Mouse (Mus musculus): Measurements from ENCODE around the gene Psph. TPM values are rescaled to one million over a fixed set of nuclear protein-coding genes. Genes with fewer than 3 reads are reported as not detected.
"Not testable (repeated sequence)": the region's sequence is repeated elsewhere in the genome, so short reads cannot be mapped to it uniquely, and the experiment has no call there.

Gene Psph
- 47.9 and 48.0 TPM in 2 replicates for polyA plus RNA-seq (2015; fragmentation: Nextera tagmentation; extraction: Ambion mirVana)

DNA sequence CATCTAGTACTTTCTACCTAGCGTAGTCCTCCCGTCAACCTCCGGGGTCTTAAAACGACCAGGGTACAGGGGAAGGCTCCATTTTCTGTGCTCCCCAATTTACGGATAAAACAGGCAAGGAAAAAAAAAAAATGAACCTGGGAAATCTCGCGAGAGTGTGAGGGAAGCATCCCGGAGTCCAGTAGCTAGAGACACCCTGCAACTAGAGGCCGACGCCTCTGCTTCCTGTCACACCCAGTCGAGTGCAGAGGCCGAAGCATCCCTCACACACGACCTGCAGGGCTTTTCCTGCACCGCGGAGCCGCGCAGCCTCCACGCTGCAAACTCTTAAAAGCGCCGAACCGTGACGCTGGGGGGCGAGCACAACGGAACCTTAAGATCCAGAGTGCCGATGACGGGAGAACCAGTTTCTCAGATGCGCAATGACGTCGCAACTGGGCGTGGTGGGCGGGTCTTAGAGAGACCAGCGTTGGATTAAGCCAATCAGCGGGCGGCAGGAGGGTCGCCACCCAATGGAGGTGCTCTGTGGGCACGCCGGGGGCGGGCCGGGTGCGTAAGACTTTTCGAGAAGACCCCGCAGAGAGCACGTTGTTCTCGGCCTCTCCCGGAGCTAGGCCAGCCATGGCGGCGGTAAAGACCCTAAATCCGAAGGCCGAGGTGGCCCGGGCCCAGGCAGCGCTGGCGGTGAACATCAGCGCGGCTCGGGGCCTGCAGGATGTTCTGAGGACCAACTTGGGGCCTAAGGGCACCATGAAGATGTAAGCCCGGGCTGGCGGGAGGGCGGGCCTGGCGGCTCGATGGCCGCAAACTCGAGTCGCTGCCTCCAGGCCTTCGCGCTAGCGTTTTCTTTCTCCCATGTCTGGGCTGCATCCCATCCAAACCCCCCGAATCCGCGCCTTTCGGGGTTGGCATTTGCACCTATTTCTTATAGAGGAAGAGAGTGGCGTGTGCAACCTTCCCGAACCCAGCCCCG lies at the start of gene Psph:
TSS of gene Psph (minus strand) at position 632 of the 973 bp plus-strand sequence.
- Histone ChIP-seq H3K27ac (replicated peaks) (peak within 1 kb of the TSS; percentile 99), H3K9ac (replicated peaks) (peak within 1 kb of the TSS; percentile 94), H3K9me3 (no peaks in the 10 kb centered on the region), H3K27me3 (no peaks in the 10 kb centered on the region), H3K4me3 (peak within 1 kb of the TSS; percentile 92), H3K4me1 (peaks cover 15% of the 10 kb centered on the region), H3K36me3 (peaks cover 33% of the 10 kb centered on the region), H3K4me2 (replicated peaks) (peak within 1 kb of the TSS; percentile 58)
- WGBS: under 1% methylated on average over 73 of the region's 73 CpGs
- peak; percentile 99 for ATAC-seq (replicated peaks)

GRCm38 (mm10) chr5:129790591-129790990 lies 3.3 kb upstream of the Psph start:
- H3K27ac ChIP-seq (replicated peaks); H3K4me3 ChIP-seq; H3K27me3 ChIP-seq; H3K9ac ChIP-seq (replicated peaks); H3K4me2 ChIP-seq (replicated peaks); ATAC-seq (replicated peaks); H3K9me3 ChIP-seq: not testable (repeated sequence)
- H3K36me3 ChIP-seq: peaks cover 57% of the 10 kb centered on the region
- H3K4me1 ChIP-seq: peaks cover 15% of the 10 kb centered on the region
- 92% methylated on average over 8 of the region's 8 CpGs for WGBS

- Histone ChIP-seq H3K9me3 (no peaks in the 10 kb centered on the region), H3K9ac (replicated peaks) (peak overlapping the region; percentile 94), H3K27me3 (no peaks in the 10 kb centered on the region), H3K4me2 (replicated peaks) (peak overlapping the region; percentile 49), H3K4me1 (peaks cover 15% of the 10 kb centered on the region), H3K27ac (replicated peaks) (peak overlapping the region; percentile 86; the same call in 1 of the 2 replicates), H3K36me3 (peaks cover 42% of the 10 kb centered on the region), H3K4me3 (peak overlapping the region; percentile 92)
- WGBS: 15% methylated on average over 11 of the region's 11 CpGs
- ATAC-seq (replicated peaks): no peak
Measured at GRCm38 (mm10) chr5:129787818-129788593, 757 bp upstream of the Psph start.

GRCm38 (mm10) chr5:129786161-129786560 lies 1.1 kb downstream of the Psph start:
- Histone ChIP-seq H3K4me1 (peaks cover 15% of the 10 kb centered on the region), H3K27me3 (no peaks in the 10 kb centered on the region), H3K9ac (replicated peaks) (peak overlapping the region; percentile 81), H3K36me3 (peaks cover 25% of the 10 kb centered on the region), H3K4me3 (peak overlapping the region; percentile 92), H3K4me2 (replicated peaks) (peak overlapping the region; percentile 58), H3K9me3 (no peaks in the 10 kb centered on the region), H3K27ac (replicated peaks) (peak overlapping the region; percentile 99)
- ATAC-seq (replicated peaks): no peak
- WGBS: 76% methylated on average over 6 of the region's 6 CpGs

DNA sequence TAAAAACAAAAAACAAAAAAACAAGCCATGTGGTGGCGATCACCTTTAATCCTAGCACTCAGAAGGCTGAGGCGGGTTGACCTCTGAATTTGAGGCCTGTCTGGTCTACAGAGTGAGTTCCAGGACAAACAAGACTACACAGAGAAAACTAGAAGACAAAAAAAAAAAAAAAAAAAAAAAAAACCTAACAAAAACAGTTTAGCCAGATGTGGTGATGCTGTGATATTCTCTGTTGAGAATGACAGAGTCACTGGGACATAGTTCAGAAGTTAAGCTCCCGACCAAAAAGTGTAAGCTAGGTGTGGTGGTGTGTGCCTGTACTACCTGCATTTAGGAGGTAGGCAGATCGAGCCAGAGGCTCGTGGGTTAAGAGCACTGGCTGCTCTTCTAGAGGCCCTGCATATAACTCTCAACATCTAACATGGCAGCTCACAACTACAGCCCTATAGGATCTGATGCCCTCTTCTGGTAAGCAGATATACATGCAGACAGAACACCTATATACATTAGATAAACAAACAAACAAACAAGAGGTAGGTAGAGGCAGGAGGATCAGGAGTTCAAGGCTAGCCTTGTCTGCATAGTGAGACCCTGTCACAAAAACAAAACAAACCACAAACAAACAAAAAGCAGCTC lies 1.9 kb downstream of the Psph start:
- Histone ChIP-seq H3K4me2 (replicated peaks) (no peak overlapping the region), H3K4me1 (peaks cover 15% of the 10 kb centered on the region), H3K36me3 (peaks cover 19% of the 10 kb centered on the region), H3K4me3 (no peak overlapping the region), H3K9me3 (no peaks in the 10 kb centered on the region), H3K27me3 (no peaks in the 10 kb centered on the region), H3K27ac (replicated peaks) (no peak overlapping the region), H3K9ac (replicated peaks) (no peak overlapping the region)
- 88% methylated on average over 5 of the region's 5 CpGs for WGBS
- ATAC-seq (replicated peaks): no peak

DNA sequence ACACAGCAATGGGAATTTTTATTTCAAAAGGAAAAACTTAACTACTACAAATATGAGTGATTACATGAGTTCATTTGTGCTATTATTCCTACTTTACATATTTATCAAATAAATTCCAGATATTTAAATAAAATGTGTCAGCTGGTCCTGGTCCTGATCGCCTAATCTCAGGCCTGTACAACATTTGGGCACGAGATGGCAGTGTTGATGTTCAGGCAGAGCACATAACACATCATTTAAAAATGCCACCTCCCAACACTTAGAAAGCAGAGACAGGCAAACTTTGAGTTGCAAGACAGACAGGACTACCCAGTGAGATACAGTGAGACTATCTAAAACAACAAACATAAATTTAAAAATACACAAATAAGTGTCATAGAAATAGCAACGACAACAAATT lies 5.0 kb downstream of the Psph start:
- H3K4me1 ChIP-seq: peaks cover 12% of the 10 kb centered on the region
- 52% methylated on average over 3 of the region's 3 CpGs for WGBS
- H3K4me2 ChIP-seq (replicated peaks): no peak overlapping the region
- ATAC-seq (replicated peaks): no peak
- no peaks in the 10 kb centered on the region for H3K9me3 ChIP-seq
- H3K9ac ChIP-seq (replicated peaks): no peak overlapping the region
- no peak overlapping the region for H3K4me3 ChIP-seq
- no peak overlapping the region for H3K27ac ChIP-seq (replicated peaks)
- H3K27me3 ChIP-seq: no peaks in the 10 kb centered on the region
- no peaks in the 10 kb centered on the region for H3K36me3 ChIP-seq

DNA sequence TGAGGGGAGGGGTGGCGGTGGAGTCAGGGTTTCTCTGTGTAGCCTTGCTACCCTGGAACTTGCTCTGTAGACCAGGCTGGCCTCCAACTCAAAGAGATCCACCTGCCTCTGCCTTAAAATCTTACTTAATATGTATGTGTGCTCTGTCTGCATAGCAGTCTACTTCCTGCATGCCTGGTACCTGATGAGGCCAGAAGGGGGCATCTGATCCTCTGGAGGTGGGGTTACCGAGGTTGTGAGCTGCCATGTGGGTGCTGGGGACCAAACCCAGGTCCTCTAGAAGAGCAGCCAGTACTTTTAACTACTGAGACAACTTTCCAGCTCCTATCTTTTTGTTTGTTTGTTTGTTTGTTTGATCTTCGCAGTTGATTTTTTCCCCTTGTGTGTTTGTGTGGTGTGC lies 7.1 kb downstream of the Psph start:
- Histone ChIP-seq H3K9ac (replicated peaks) (no peak overlapping the region), H3K27me3 (no peaks in the 10 kb centered on the region), H3K9me3 (no peaks in the 10 kb centered on the region), H3K36me3 (no peaks in the 10 kb centered on the region), H3K4me1 (peaks cover 8% of the 10 kb centered on the region), H3K4me3 (no peak overlapping the region), H3K27ac (replicated peaks) (no peak overlapping the region), H3K4me2 (replicated peaks) (no peak overlapping the region)
- ATAC-seq (replicated peaks): no peak
- 90% methylated on average over 3 of the region's 3 CpGs for whole genome bisulfite sequencing

DNA sequence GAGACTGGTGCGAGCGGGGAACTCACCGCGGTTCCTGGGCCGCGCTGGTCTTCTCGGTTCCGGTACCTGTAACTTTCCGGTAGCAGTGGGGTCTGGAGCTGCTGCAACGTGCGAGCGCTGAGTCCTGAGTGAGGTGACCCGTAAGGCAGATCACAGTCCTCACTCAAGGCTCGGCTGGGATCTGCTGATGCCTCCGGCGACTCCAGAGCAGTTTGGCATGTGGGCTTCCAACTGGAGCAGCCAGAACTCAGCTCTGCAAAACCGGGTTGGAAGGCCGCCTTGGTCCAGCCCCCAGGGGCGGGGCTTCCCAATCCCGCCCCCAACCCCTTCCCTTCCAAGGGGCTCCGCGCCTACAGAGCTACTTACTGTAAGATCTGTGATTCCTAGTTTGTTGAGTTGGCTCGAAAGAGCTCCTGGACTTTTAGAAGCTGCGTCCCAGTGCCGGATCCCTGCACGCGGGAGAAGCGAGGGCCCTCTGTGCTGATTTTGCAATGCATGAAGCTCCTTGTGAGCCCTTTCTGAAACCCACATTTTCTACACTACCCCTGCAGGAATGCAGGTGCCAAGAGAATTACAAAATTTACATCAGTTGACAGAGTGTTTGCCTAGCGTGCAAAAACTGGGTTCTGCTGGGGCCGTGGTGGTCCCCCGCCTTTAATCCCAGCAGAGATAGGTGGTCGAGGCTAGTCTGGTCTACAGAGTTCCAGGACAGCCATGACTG lies 8.1 kb downstream of the Psph start:
- no peaks in the 10 kb centered on the region for H3K9me3 ChIP-seq
- ATAC-seq (replicated peaks): peak; percentile 94
- H3K9ac ChIP-seq (replicated peaks): peak overlapping the region; percentile 51
- no peak overlapping the region for H3K27ac ChIP-seq (replicated peaks)
- no peaks in the 10 kb centered on the region for H3K36me3 ChIP-seq
- WGBS: 2% methylated on average over 32 of the region's 32 CpGs
- peak overlapping the region; percentile 49 for H3K4me3 ChIP-seq
- H3K4me2 ChIP-seq (replicated peaks): peak overlapping the region; percentile 74
- H3K27me3 ChIP-seq: no peaks in the 10 kb centered on the region
- peaks cover 8% of the 10 kb centered on the region for H3K4me1 ChIP-seq

- WGBS: 38% methylated on average over 11 of the region's 11 CpGs
- Histone ChIP-seq H3K27ac (replicated peaks) (no peak overlapping the region), H3K4me2 (replicated peaks) (peak overlapping the region; percentile 74), H3K36me3 (no peaks in the 10 kb centered on the region), H3K4me1 (peaks cover 8% of the 10 kb centered on the region), H3K9ac (replicated peaks) (peak overlapping the region; percentile 51), H3K27me3 (no peaks in the 10 kb centered on the region), H3K4me3 (peak overlapping the region; percentile 49), H3K9me3 (no peaks in the 10 kb centered on the region)
- ATAC-seq (replicated peaks): no peak
Measured at GRCm38 (mm10) chr5:129778348-129778995, 8.8 kb downstream of the Psph start.

GRCm38 (mm10) chr5:129774661-129775060 lies 12.6 kb downstream of the Psph start:
- ATAC-seq (replicated peaks): no peak
- Histone ChIP-seq H3K27ac (replicated peaks) (no peak overlapping the region), H3K4me2 (replicated peaks) (no peak overlapping the region), H3K9ac (replicated peaks) (no peak overlapping the region), H3K4me3 (no peak overlapping the region), H3K36me3 (no peaks in the 10 kb centered on the region), H3K27me3 (no peaks in the 10 kb centered on the region), H3K4me1 (peaks cover 5% of the 10 kb centered on the region), H3K9me3 (no peaks in the 10 kb centered on the region)
- 85% methylated on average over 3 of the region's 3 CpGs for WGBS

- not testable (repeated sequence) for H3K4me3 ChIP-seq; H3K27ac ChIP-seq (replicated peaks); H3K36me3 ChIP-seq; H3K4me1 ChIP-seq; H3K9ac ChIP-seq (replicated peaks); H3K27me3 ChIP-seq; H3K4me2 ChIP-seq (replicated peaks); ATAC-seq (replicated peaks); H3K9me3 ChIP-seq
- WGBS: 91% methylated on average over 4 of the region's 4 CpGs
Measured at GRCm38 (mm10) chr5:129773330-129773729, 13.9 kb downstream of the Psph start.
